Mouse (Mus musculus) embryonic facial prominence, embryonic 11.5 days (tissue): Measurements from ENCODE around the gene Clint1. TPM values are rescaled to one million over a fixed set of nuclear protein-coding genes. Genes with fewer than 3 reads are reported as not detected.

Experiments used
- ATAC-seq: fragments of 200-750 bp; cut with Nextera tagmentation; replicated peaks from 2 replicates; pipeline ENCODE4 v1.8.0; 2017; ENCODE audit warnings: low read depth; ENCODE audit not compliant: insufficient number of reproducible peaks, low FRiP score, low TSS enrichment
- DNase-seq: peaks from one replicate; pipeline ENCODE4 v3.0.0-alpha.2; 2015; ENCODE audit warnings: low spot score
- H3K27ac ChIP-seq: fragments of 300-500 bp; sonication (generic); replicated peaks from 2 replicates; pipeline ENCODE4 v1.5.1; 2014; ENCODE audit warnings: mild to moderate bottlenecking, low read depth, low read length, control low read depth
- H3K27me3 ChIP-seq: fragments of 300-500 bp; sonication (generic); 2 replicates; pipeline ENCODE4 v1.6.1; 2014; ENCODE audit warnings: mild to moderate bottlenecking, low read length, moderate library complexity, mixed read lengths; ENCODE audit not compliant: control insufficient read depth, insufficient read depth
- H3K36me3 ChIP-seq: fragments of 300-500 bp; sonication (generic); replicated peaks from 2 replicates; pipeline ENCODE4 v1.6.1; 2014; ENCODE audit warnings: low read depth, mild to moderate bottlenecking, low read length, moderate library complexity, mixed read lengths; ENCODE audit not compliant: control insufficient read depth, insufficient read depth
- H3K4me1 ChIP-seq: fragments of 300-500 bp; sonication (generic); 2 replicates; pipeline ENCODE4 v1.6.1; 2014; ENCODE audit warnings: low read length, mixed read lengths; ENCODE audit not compliant: control insufficient read depth, insufficient read depth
- H3K4me2 ChIP-seq: fragments of 300-500 bp; sonication (generic); 2 replicates; pipeline ENCODE4 v1.6.1; 2014; ENCODE audit warnings: low read depth, mild to moderate bottlenecking, control low read depth, low read length, moderate library complexity
- H3K4me3 ChIP-seq: fragments of 300-500 bp; sonication (generic); 2 replicates; pipeline ENCODE4 v1.5.1; 2014; ENCODE audit warnings: low read depth, low read length, control low read depth
- H3K9ac ChIP-seq: fragments of 300-500 bp; sonication (generic); replicated peaks from 2 replicates; pipeline ENCODE4 v1.6.1; 2014; ENCODE audit warnings: mild to moderate bottlenecking, control low read depth, low read length
- H3K9me3 ChIP-seq: fragments of 300-500 bp; sonication (generic); replicated peaks from 2 replicates; pipeline ENCODE4 v1.6.1; 2016; ENCODE audit warnings: mild to moderate bottlenecking, low read length, inconsistent platforms, mixed read lengths; ENCODE audit not compliant: control insufficient read depth
- WGBS: fragments of 180-500 bp; shearing (Covaris S2); extraction: QIAGEN DNeasy Blood & Tissue Kit; methylation state at CpG from one replicate; pipeline ENCODE4 v1.1.7; 2014; 5-methylcytosine and 5-hydroxymethylcytosine counted together
- polyA plus RNA-seq: library from polyadenylated mRNA; unstranded; fragments of >200 nt; fragmentation: Nextera tagmentation; extraction: Ambion mirVana; gene quantifications from 2 replicates; pipeline ENCODE4 v1.2.1, GENCODE M21; 2014

The Clint1 gene
- polyA plus RNA-seq, 1 experiment from 2014 or later, result 71.2 TPM

- no peak for ATAC-seq
- no peaks in the 10 kb centered on the region for H3K4me1 ChIP-seq
- H3K4me2 ChIP-seq, result no peak overlapping the region
- WGBS, result 83% methylated on average over 6 of the region's 6 CpGs
- H3K27me3 ChIP-seq, result no peaks in the 10 kb centered on the region
- H3K36me3 ChIP-seq, result no peaks in the 10 kb centered on the region; the same call in 1 of the 2 replicates
- H3K9me3 ChIP-seq, result no peaks in the 10 kb centered on the region
- no peak for DNase-seq
- H3K4me3 ChIP-seq, result no peak overlapping the region
- H3K9ac ChIP-seq, result no peak overlapping the region
- H3K27ac ChIP-seq, result no peak overlapping the region
Measured at GRCm38 (mm10) chr11:45856149-45856516, 4.3 kb downstream of the Clint1 start.

- no peaks in the 10 kb centered on the region; the same call in 1 of the 2 replicates for H3K36me3 ChIP-seq
- 73% methylated on average over 7 of the region's 7 CpGs for WGBS
- no peak overlapping the region for H3K4me3 ChIP-seq
- H3K27ac ChIP-seq, result no peak overlapping the region
- ATAC-seq (no peak), DNase-seq (no peak)
- H3K4me1 ChIP-seq, result no peaks in the 10 kb centered on the region
- H3K9me3 ChIP-seq, result no peaks in the 10 kb centered on the region
- no peaks in the 10 kb centered on the region for H3K27me3 ChIP-seq
- H3K4me2 ChIP-seq, result no peak overlapping the region
- H3K9ac ChIP-seq, result no peak overlapping the region
Measured at GRCm38 (mm10) chr11:45861334-45861733, 9.5 kb downstream of the Clint1 start.

GRCm38 (mm10) chr11:45864409-45864808 is 12.6 kb downstream of the Clint1 start:
- H3K9ac ChIP-seq, result no peak overlapping the region
- H3K27ac ChIP-seq, result no peak overlapping the region
- DNase-seq, result no peak
- H3K36me3 ChIP-seq, result no peaks in the 10 kb centered on the region; the same call in 1 of the 2 replicates
- WGBS, result 92% methylated on average over 3 of the region's 3 CpGs
- no peak overlapping the region for H3K4me2 ChIP-seq
- ATAC-seq, result no peak
- H3K4me1 ChIP-seq, result no peaks in the 10 kb centered on the region
- no peak overlapping the region for H3K4me3 ChIP-seq
- no peaks in the 10 kb centered on the region for H3K9me3 ChIP-seq
- H3K27me3 ChIP-seq, result no peaks in the 10 kb centered on the region

GRCm38 (mm10) chr11:45865861-45866260 is 14.0 kb downstream of the Clint1 start:
- no peak overlapping the region for H3K27ac ChIP-seq
- no peak overlapping the region for H3K4me2 ChIP-seq
- DNase-seq, result no peak
- 91% methylated on average over 2 of the region's 2 CpGs for WGBS
- no peak for ATAC-seq
- no peak overlapping the region for H3K9ac ChIP-seq
- H3K9me3 ChIP-seq, result no peaks in the 10 kb centered on the region
- no peaks in the 10 kb centered on the region for H3K36me3 ChIP-seq
- H3K4me3 ChIP-seq, result no peak overlapping the region
- no peaks in the 10 kb centered on the region for H3K27me3 ChIP-seq
- no peaks in the 10 kb centered on the region for H3K4me1 ChIP-seq

GRCm38 (mm10) chr11:45866534-45866933 is 14.7 kb downstream of the Clint1 start:
- H3K36me3 ChIP-seq, result no peaks in the 10 kb centered on the region
- ATAC-seq, result no peak
- H3K4me3 ChIP-seq, result no peak overlapping the region
- no peak overlapping the region for H3K27ac ChIP-seq
- no peaks in the 10 kb centered on the region for H3K27me3 ChIP-seq
- no peaks in the 10 kb centered on the region for H3K4me1 ChIP-seq
- WGBS, result 91% methylated on average over 4 of the region's 4 CpGs
- H3K4me2 ChIP-seq, result no peak overlapping the region
- no peaks in the 10 kb centered on the region for H3K9me3 ChIP-seq
- H3K9ac ChIP-seq, result no peak overlapping the region
- no peak for DNase-seq

GRCm38 (mm10) chr11:45873666-45874065 is 21.8 kb downstream of the Clint1 start:
- 80% methylated on average over 1 of the region's 1 CpGs for WGBS
- no peak overlapping the region for H3K27ac ChIP-seq
- H3K36me3 ChIP-seq, result no peaks in the 10 kb centered on the region
- no peaks in the 10 kb centered on the region for H3K9me3 ChIP-seq
- DNase-seq, result no peak
- H3K27me3 ChIP-seq, result no peaks in the 10 kb centered on the region
- no peak overlapping the region for H3K9ac ChIP-seq
- H3K4me1 ChIP-seq, result no peaks in the 10 kb centered on the region
- no peak overlapping the region for H3K4me2 ChIP-seq
- ATAC-seq, result no peak
- no peak overlapping the region for H3K4me3 ChIP-seq

DNA sequence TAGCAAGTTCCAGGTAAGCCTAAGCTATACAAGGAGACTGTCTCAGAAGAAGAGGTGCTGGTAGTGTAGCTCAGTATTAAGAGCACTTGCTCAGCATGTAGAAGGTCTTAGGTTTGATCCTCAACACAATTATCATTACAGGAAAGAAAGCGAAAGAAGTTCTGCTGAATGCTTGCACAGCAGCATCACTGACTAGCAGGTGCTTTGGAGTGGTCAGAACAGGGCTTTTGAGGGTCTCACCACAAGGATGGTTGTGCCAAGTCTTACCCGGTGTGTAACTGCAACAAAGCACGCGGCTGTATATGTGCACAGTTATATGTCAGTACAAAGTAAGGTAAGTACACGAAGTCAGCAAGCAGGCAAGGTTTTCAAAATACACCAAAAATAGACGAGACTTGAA is 22.4 kb downstream of the Clint1 start:
- ATAC-seq (no peak), DNase-seq (no peak)
- no peak overlapping the region for H3K9ac ChIP-seq
- H3K9me3 ChIP-seq, result no peaks in the 10 kb centered on the region
- no peaks in the 10 kb centered on the region for H3K27me3 ChIP-seq
- 93% methylated on average over 6 of the region's 6 CpGs for WGBS
- H3K36me3 ChIP-seq, result no peaks in the 10 kb centered on the region
- H3K4me1 ChIP-seq, result no peaks in the 10 kb centered on the region
- no peak overlapping the region for H3K27ac ChIP-seq
- no peak overlapping the region for H3K4me2 ChIP-seq
- H3K4me3 ChIP-seq, result no peak overlapping the region

DNA sequence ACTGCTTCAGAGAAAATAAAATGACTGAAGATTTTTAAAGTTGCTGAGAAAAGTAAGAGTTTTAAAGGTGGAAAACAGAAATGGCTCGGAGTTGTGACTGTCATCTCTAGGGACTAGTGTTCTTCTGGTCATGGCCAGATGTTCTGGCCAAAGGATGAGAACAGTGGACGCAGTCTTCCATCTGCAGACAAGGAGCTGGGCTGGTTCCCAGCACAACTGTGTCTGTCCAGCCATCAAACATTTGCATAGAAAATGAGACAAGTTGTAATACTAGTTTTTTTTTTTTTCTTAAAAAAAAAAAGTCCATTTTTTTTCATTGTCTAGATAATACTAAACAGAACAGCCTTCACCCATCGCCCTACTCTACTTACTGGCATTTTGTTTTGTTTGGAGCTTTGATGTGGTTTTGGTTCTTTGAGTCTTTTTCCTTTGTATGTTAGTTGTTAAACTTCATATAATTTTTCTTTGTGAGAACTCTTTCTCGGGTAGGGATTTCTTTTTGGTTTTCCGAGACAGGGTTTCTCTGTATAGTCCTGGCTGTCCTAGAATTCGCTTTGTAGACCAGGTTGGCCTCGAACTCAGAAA is 23.6 kb downstream of the Clint1 start:
- Histone ChIP-seq H3K27me3 (no peaks in the 10 kb centered on the region), H3K4me3 (no peak overlapping the region), H3K9ac (no peak overlapping the region), H3K9me3 (no peaks in the 10 kb centered on the region), H3K27ac (no peak overlapping the region), H3K4me2 (no peak overlapping the region), H3K4me1 (no peaks in the 10 kb centered on the region), H3K36me3 (no peaks in the 10 kb centered on the region)
- 92% methylated on average over 7 of the region's 7 CpGs for WGBS
- ATAC-seq (no peak), DNase-seq (no peak)
